Mouse (Mus musculus) forebrain, embryonic 15.5 days (tissue): ENCODE data around the gene Rpl4. TPM values are rescaled to one million over a fixed set of nuclear protein-coding genes. Genes with fewer than 3 reads are reported as not detected.
"Not testable (repeated sequence)": the region's sequence is repeated elsewhere in the genome, so short reads cannot be mapped to it uniquely, and the experiment has no call there.

ENCODE experiments used
- ATAC-seq: fragments of 200-750 bp; cut with Nextera tagmentation; replicated peaks from 2 replicates; pipeline ENCODE4 v1.8.0; 2017; ENCODE audit warnings: mild to moderate bottlenecking, moderate TSS enrichment, moderate library complexity
- H3K27ac ChIP-seq: fragments of 300-500 bp; sonication (generic); replicated peaks from 2 replicates; pipeline ENCODE4 v1.5.1; 2015; ENCODE audit warnings: mild to moderate bottlenecking, inconsistent platforms
- H3K27me3 ChIP-seq: fragments of 300-500 bp; sonication (generic); 2 replicates; pipeline ENCODE4 v1.6.1; 2015; ENCODE audit warnings: inconsistent platforms
- H3K36me3 ChIP-seq: fragments of 300-500 bp; sonication (generic); 2 replicates; pipeline ENCODE4 v1.6.1; 2015; ENCODE audit warnings: mild to moderate bottlenecking, inconsistent platforms
- H3K4me1 ChIP-seq: fragments of 300-500 bp; sonication (generic); 2 replicates; pipeline ENCODE4 v1.6.1; 2015; ENCODE audit warnings: inconsistent platforms
- H3K4me2 ChIP-seq: fragments of 300-500 bp; sonication (generic); replicated peaks from 2 replicates; pipeline ENCODE4 v1.6.1; 2015; ENCODE audit warnings: mild to moderate bottlenecking, inconsistent platforms
- H3K4me3 ChIP-seq: fragments of 300-500 bp; sonication (generic); 2 replicates; pipeline ENCODE4 v1.5.1; 2015; ENCODE audit warnings: mild to moderate bottlenecking, inconsistent platforms
- H3K9ac ChIP-seq: fragments of 300-500 bp; sonication (generic); replicated peaks from 2 replicates; pipeline ENCODE4 v1.6.1; 2015; ENCODE audit warnings: mild to moderate bottlenecking, inconsistent platforms
- H3K9me3 ChIP-seq: fragments of 300-500 bp; sonication (generic); 2 replicates; pipeline ENCODE4 v1.6.1; 2016; ENCODE audit warnings: inconsistent platforms
- WGBS: fragments of 180-500 bp; shearing (Covaris S2); methylation state at CpG from one replicate; pipeline ENCODE4 v1.1.7; 2015; ENCODE audit warnings: mixed read lengths; 5-methylcytosine and 5-hydroxymethylcytosine counted together
- polyA plus RNA-seq: library from polyadenylated mRNA; unstranded; fragments of >200 nt; fragmentation: Nextera tagmentation; extraction: Ambion mirVana; gene quantifications from 2 replicates; pipeline ENCODE4 v1.2.1, GENCODE M21; 2015

Gene Rpl4
- polyA plus RNA-seq, 1 experiment from 2014 or later: 734 TPM

DNA sequence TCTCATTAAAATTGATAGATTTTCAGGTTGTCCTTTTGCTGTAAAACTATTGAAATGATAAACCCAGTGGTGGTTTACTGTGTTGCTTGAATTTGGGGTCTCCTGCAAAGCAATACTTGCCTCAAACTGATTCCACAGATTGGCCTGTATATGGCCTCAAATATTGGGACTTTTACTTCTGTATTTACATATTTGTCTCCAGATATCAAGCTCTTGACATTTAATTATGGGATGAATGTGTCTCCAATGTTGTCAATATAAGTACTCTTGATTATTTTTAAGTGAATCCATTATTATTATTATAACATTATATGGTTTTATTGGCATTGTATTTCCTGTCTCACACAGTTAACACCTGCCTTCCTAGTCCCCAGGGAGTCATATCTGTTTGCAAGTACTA, 1.2 kb downstream of the Rpl4 start:
- Histone ChIP-seq H3K27me3 (no peaks in the 10 kb centered on the region), H3K9me3 (no peaks in the 10 kb centered on the region), H3K4me1 (peaks cover 34% of the 10 kb centered on the region), H3K27ac (no peak overlapping the region), H3K4me2 (peak overlapping the region; percentile 89), H3K4me3 (peak overlapping the region; percentile 66), H3K9ac (peak overlapping the region; percentile 73), H3K36me3 (peaks cover 40% of the 10 kb centered on the region)
- ATAC-seq: no peak

DNA sequence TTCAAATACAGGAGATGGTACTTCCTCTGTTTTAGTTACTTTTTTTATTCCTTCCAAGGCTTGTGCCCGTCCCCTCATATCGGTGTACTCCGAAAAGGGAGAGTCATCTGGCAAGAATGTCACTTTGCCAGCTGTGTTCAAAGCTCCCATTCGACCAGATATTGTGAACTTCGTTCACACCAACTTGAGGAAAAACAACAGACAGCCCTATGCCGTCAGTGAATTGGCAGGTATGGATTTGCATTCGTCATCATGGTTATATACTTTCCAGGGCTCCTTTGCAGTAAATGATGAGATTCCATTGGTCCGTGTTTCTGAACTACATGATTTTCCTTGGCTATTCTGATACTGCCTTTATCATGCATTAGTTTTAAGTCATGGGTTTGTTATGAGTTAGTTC, 1.6 kb downstream of the Rpl4 start:
- 75% methylated on average over 8 of the region's 8 CpGs for WGBS
- Histone ChIP-seq H3K4me3 (peak overlapping the region; percentile 66), H3K9me3 (no peaks in the 10 kb centered on the region), H3K4me1 (peaks cover 37% of the 10 kb centered on the region), H3K27ac (no peak overlapping the region), H3K36me3 (peaks cover 40% of the 10 kb centered on the region), H3K4me2 (peak overlapping the region; percentile 89), H3K27me3 (no peaks in the 10 kb centered on the region), H3K9ac (0 out of 2 replicates have a peak overlapping the region, but pooled peaks have one; percentile 73)
- ATAC-seq: no peak

DNA sequence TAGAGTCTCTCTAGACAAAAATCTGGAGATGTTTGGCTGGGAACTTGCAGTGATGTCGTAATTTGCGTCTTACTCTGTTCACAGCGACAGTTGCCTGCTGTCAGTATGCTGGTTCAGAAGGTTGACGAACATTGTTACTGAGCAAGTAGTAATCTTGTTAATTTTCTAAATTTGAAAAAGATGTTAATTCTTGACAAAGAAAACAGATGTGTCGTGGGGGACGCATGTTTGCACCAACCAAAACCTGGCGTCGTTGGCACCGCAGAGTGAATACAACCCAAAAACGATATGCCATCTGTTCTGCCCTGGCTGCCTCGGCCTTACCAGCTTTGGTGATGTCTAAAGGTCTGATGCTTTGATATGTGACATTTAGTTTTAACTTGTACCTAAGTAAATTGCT, 2.2 kb downstream of the Rpl4 start:
- 68% methylated on average over 11 of the region's 11 CpGs for WGBS

DNA sequence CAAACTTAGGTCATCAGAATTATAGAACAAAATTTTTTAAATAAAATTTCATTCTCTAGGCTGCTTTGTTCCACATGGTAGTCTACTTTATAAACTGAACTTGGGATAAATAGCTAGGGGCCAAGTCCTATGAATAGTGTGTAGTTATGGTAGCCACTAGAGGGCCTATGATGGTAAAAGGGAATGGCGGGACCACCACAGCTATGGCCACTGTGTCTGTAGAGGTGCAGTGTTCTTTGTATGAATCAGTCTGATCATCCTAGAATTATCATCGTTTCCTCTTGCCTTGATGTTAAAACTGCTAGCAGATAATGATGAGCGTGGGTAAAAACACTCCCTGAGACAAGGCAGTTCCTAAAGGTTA, 5.4 kb downstream of the Rpl4 start:
- Histone ChIP-seq H3K4me1 (peaks cover 33% of the 10 kb centered on the region), H3K27ac (peak overlapping the region; percentile 89), H3K4me2 (peak overlapping the region; percentile 46), H3K27me3 (no peaks in the 10 kb centered on the region), H3K9ac (no peak overlapping the region), H3K4me3 (peak overlapping the region; percentile 62), H3K36me3 (peaks cover 64% of the 10 kb centered on the region), H3K9me3 (no peaks in the 10 kb centered on the region)
- ATAC-seq: peak; percentile 53
- WGBS: 33% methylated on average over 3 of the region's 3 CpGs

More for the DNA sequence above, 2.2 kb downstream of the Rpl4 start:
- no peak for ATAC-seq
- Histone ChIP-seq H3K27me3 (no peaks in the 10 kb centered on the region), H3K27ac (no peak overlapping the region), H3K36me3 (peaks cover 42% of the 10 kb centered on the region), H3K9me3 (no peaks in the 10 kb centered on the region), H3K4me2 (no peak overlapping the region), H3K4me3 (peak overlapping the region; percentile 3; the same call in 1 of the 2 replicates), H3K4me1 (peaks cover 43% of the 10 kb centered on the region), H3K9ac (no peak overlapping the region)

DNA sequence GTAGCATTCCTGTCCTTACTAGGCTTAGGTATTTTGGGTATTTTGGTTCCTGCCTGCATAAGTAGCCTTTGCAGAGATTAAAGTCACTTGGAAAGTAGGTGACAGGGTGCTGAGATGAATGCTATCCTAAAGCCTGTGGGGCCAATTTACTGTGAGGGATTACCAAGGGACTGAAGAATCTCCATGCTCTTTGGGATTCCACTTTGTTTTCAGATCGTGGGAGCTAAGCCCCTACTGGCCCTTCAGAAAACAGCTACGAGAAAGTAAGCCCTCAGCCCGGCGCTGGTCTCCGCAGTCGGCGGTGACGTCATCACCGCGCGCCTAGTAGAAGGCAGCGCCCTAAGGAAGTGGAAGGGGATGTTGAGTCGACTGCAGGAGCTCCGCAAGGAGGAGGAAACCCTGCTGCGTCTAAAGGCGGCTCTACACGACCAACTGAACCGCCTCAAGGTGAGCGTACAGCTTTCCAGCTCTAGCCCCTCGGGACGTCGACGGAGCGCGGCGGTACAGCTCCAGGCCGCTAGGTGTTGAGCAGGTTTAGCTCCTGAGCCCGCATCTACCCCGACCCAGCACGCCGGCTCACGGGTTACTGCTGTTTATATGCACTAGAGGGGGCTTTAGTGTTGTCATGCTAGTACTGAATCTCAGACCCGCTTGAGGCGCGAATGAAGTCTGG, 5.9 kb downstream of the Rpl4 start, which contains the start of gene Snapc5:
TSS of gene Snapc5 (plus strand) at position 301 of the 673 bp plus-strand sequence.
- peak within 1 kb of the TSS; percentile 69 for H3K9ac ChIP-seq

DNA sequence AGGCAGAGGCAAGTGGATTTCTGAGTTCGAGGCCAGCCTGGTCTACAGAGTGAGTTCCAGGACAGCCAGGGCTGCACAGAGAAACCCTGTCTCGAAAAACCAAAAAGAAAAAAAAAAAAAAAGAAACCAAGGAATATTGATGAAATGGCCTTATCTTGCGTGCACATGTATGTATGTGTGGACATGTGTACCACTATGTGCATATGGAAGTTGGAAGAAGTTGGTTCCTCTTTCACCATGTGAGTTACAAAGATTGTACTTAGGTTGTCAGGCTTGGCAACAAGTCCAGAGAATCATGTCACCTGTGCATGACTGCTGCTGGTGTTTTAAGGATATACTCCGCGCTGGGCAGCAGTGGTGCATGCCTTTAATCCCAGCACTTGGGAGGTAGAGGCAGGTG, 10.1 kb downstream of the Rpl4 start:
- not testable (repeated sequence) for H3K9me3 ChIP-seq, H3K9ac ChIP-seq, H3K27me3 ChIP-seq, H3K4me3 ChIP-seq, H3K4me2 ChIP-seq, H3K27ac ChIP-seq, ATAC-seq
- peaks cover 13% of the 10 kb centered on the region for H3K4me1 ChIP-seq
- 93% methylated on average over 5 of the region's 5 CpGs for WGBS
- peaks cover 41% of the 10 kb centered on the region for H3K36me3 ChIP-seq

More for the DNA sequence above, 5.9 kb downstream of the Rpl4 start, which contains the start of gene Snapc5:
- Histone ChIP-seq H3K27me3 (no peaks in the 10 kb centered on the region), H3K4me2 (peak within 1 kb of the TSS; percentile 46), H3K27ac (peak within 1 kb of the TSS; percentile 89), H3K9me3 (no peaks in the 10 kb centered on the region), H3K4me1 (peaks cover 30% of the 10 kb centered on the region), H3K4me3 (peak within 1 kb of the TSS; percentile 62), H3K36me3 (peaks cover 64% of the 10 kb centered on the region)
- WGBS: under 1% methylated on average over 35 of the region's 35 CpGs
- ATAC-seq: peak; percentile 96

DNA sequence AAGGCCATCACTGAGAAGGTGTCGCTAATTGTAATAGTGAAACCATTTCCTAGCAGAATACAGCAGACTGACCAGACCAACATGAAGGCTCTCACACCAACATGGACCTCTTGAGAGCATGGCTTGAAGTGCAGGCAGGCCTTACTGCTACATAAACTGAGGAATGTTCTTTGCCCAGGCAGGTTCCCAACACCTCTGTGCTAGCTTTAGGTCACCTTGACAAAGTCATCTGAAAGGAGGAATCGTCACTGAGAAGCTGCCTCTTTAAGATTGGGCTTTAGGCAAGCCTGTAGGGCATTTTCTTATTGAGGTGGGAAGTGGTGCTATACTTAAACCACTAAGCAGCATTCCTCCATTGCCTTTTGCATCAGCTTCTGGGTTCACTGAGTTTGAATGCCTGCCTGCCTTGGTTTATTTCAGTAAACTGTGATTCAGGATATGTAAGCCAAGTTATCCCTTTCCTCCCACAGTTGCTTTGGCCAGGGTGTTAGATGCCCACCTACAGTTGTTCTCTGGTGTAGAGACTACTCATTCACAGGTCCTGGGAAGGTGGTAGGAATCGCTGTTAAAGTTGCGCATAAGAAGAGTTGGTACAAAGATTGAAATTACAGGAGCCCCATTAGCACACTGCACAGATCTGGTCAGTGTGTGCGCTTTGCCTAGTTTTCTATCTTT, 11.1 kb downstream of the Rpl4 start:
- Histone ChIP-seq H3K4me1 (peaks cover 9% of the 10 kb centered on the region), H3K4me2 (no peak overlapping the region), H3K27me3 (no peaks in the 10 kb centered on the region), H3K4me3 (no peak overlapping the region), H3K27ac (no peak overlapping the region), H3K9me3 (no peaks in the 10 kb centered on the region), H3K9ac (no peak overlapping the region), H3K36me3 (peaks cover 35% of the 10 kb centered on the region)
- ATAC-seq: no peak
- 94% methylated on average over 5 of the region's 5 CpGs for WGBS

DNA sequence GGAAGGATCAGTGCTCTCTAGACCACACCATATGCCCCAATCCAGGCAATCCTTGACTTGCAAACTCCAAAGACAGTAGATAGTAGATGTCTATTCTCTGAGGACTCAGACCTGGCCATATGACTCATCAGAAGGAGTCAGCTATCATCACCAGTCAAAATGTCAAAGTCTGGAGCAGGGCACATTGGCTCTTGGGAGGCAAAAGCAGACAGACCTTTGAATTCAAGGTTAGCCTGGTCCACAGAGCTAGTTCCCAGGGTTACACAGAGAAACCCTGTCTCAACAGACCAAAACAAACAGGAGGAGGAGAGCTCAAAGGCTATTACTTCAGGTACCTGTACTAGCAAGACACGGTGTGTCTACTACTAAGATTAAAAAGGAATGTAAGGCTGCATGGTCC, 20.7 kb downstream of the Rpl4 start:
- ATAC-seq: no peak

DNA sequence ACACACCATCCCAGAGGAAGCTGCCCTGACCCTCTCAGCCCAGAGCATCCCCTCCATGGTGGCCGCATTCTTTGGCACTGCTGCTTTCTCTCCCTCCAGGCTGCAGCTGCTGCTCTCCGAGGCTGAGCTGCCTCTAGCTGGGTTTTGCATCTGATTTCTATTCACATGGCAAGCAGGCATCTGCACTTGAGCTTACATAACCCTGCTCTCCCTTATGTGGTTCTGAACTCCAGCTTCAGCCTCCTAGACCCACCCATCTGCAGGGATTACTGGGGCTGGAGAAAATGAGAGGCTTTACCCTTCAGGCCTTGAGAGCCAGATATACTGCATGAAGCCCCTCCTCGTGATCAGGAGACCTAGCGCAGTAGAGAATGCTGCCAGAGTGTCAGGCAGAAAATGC, 22.4 kb downstream of the Rpl4 start:
- Histone ChIP-seq H3K4me1 (no peaks in the 10 kb centered on the region), H3K9me3 (no peaks in the 10 kb centered on the region), H3K36me3 (peaks cover 19% of the 10 kb centered on the region), H3K27ac (no peak overlapping the region), H3K9ac (no peak overlapping the region), H3K4me2 (no peak overlapping the region), H3K4me3 (no peak overlapping the region), H3K27me3 (no peaks in the 10 kb centered on the region)
- WGBS: 86% methylated on average over 4 of the region's 4 CpGs
- no peak for ATAC-seq

More for the DNA sequence above, 20.7 kb downstream of the Rpl4 start:
- Histone ChIP-seq H3K36me3 (peaks cover 19% of the 10 kb centered on the region), H3K27me3 (no peaks in the 10 kb centered on the region), H3K9me3 (no peaks in the 10 kb centered on the region), H3K9ac (no peak overlapping the region), H3K4me1 (no peaks in the 10 kb centered on the region), H3K27ac (no peak overlapping the region), H3K4me2 (no peak overlapping the region), H3K4me3 (no peak overlapping the region)
- WGBS: 98% methylated on average over 1 of the region's 1 CpGs

DNA sequence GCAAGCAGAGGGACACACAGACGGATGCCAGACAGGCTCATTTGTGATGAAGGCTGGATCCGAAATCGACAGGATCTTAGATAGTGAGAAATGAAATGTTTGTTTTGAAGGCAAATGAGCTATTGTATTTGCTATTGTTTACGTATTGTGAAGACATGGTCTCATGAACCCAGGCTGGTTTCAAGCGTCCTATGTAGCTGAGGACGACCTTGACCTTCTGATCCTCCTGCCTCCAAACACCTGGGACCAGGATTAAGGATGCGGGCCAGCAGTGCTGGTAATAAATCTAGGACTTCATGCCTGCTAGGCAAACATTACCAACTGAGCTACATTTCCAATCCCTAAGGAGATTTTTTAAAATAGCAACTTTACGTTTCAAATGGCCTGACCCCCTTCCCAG, 24.3 kb downstream of the Rpl4 start:
- Histone ChIP-seq H3K4me3 (no peak overlapping the region), H3K27me3 (no peaks in the 10 kb centered on the region), H3K9ac (no peak overlapping the region), H3K4me2 (no peak overlapping the region), H3K9me3 (no peaks in the 10 kb centered on the region), H3K27ac (no peak overlapping the region), H3K36me3 (peaks cover 6% of the 10 kb centered on the region), H3K4me1 (no peaks in the 10 kb centered on the region)
- ATAC-seq: no peak
- 92% methylated on average over 8 of the region's 8 CpGs for WGBS

DNA sequence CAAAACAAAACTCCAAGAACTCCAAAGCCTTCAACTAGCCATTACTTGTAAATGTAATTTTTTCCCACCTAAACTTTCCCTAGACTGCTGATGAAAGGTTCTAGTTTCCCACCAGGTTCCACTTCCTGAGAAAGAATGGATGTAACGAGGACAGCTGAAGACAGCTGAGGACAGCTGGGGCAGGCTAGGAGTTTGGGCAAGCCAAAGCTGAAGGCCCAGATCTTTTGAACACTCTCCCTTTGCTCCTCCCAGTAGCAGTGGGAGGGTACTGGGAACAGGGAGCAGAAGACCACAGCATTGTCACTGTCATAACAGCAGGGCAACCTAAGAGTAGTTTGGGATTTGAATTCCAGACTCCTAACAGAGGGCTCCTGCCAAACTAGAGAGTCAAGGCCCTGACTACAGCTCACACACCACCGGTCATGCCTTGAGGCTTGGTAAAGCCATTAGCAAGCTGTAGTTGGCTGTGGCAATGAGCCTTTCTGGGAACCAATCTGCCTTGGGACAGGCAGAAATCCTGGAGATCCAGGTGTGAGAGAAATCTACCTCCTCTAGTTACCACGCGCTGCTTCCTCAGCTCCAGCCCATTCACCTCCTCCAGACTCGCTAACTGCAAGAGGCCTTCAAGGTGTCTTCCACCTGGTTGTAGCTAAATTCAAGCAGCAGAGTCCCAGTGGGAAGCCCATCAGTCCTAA, 25.0 kb downstream of the Rpl4 start:
- Histone ChIP-seq H3K27ac (no peak overlapping the region), H3K9me3 (no peaks in the 10 kb centered on the region), H3K4me1 (no peaks in the 10 kb centered on the region), H3K9ac (no peak overlapping the region), H3K4me3 (no peak overlapping the region), H3K27me3 (no peaks in the 10 kb centered on the region), H3K4me2 (no peak overlapping the region), H3K36me3 (no peaks in the 10 kb centered on the region)
- WGBS: 98% methylated on average over 5 of the region's 5 CpGs
- no peak for ATAC-seq

DNA sequence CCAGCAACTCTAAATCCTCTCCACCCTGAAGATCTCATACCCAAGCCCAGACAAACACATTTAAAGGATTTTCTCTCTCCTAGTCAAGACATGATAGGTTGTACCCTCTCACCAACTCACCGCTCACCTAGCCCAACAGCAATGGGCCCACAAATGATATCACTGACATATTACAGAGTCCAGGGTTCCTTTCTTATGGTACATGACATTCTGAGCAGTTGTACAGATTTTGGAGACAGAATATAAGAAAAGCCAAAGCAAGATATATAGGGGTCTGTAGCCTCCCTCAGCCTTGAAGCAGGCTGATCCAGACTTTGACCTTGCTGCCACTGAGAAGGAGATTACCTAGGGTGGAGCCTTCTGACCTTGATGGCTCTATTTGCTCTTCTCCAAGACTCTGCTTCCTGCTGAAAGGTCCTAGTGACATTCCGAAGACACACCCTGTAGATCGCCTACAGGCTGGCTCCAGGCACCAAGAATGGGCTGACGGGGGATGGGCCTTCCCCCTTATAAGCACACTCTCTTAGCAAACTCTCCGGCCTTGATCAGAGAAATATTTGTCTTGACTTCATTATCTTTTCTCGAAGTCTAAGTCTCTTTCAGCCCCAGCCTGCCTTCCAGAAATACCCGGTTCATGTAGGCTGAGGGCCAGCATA, 25.7 kb downstream of the Rpl4 start:
- not testable (repeated sequence) for H3K36me3 ChIP-seq, ATAC-seq, H3K4me1 ChIP-seq, H3K27ac ChIP-seq, H3K27me3 ChIP-seq, H3K4me2 ChIP-seq, H3K9me3 ChIP-seq, H3K9ac ChIP-seq, H3K4me3 ChIP-seq
- 93% methylated on average over 7 of the region's 7 CpGs for WGBS
